Mouse (Mus musculus) mesoderm, embryonic 11.5 days (tissue): ENCODE measurements at regions not wholly inside any gene's neighbourhood (a gene's known extent, or its start where the extent isn't known, plus 50 kb on each side); places are given as distances from the start of the nearest gene placed in this dataset.
"Not testable (repeated sequence)": the region's sequence is repeated elsewhere in the genome, so short reads cannot be mapped to it uniquely, and the experiment has no call there.

Experiments
- DNase-seq: peaks from one replicate; pipeline ENCODE4 v3.0.0-alpha.2; 2012; ENCODE audit warnings: low read depth, low spot score

DNA sequence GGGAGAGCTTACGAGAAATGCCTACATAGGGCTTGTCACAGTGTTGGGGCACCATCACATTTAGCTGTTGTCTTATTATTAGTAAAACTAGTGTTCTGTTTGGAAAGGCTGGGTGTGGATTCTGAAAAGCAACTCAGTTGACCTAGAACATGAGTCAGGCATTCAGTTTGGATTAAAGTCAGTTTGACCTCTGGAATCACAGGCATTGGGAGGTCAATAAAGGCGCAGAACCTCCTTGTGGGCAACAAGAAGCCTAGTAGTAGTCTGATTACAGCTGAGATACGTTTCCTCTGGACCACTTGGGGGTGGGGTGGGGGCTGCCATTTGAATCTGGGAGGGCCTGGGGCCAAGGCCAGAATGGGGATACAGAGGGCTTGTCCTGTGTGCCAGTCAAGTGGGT, 52.1 kb upstream of the Map3k1 start:
- no peak for DNase-seq

DNA sequence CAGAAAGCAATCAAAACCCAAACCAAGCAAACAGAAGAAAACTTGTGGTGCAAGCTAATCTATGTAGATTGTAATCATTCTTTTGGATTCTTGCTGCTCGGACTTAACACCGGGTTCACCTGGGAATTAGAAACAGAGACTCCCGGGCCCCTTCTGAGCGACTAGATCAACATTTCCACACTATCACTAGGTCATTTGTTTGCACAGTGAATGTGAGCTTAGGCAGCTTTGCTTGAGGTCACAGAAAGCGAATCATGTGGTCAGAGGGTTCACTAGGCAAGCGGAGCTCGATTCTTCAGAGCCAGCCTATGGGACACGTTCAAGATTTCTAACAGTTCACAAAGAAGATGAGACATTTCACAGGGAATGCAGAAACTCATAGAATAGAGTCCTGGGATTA, 53.5 kb upstream of the Map3k1 start:
- no peak for DNase-seq

DNA sequence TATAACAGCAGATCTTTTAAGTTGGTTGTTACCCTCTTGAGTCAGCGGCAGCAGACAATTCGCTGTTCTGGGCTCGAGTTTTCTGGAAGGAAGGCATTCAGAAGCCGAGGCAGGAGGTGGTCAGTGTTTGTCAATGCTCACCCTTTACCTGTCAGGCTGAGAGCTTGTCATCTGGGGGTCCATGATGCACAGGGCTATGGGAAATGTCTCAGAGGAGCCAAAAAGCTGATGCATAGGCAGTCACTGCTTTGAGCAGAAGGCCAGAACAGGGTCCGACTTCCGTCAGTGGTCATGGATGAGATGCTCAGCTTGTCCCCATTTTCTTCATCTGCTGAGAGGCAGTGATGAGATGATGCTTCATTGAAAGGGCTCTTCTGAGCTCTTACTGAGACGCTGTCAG, 57.2 kb upstream of the Map3k1 start:
- DNase-seq = no peak

DNA sequence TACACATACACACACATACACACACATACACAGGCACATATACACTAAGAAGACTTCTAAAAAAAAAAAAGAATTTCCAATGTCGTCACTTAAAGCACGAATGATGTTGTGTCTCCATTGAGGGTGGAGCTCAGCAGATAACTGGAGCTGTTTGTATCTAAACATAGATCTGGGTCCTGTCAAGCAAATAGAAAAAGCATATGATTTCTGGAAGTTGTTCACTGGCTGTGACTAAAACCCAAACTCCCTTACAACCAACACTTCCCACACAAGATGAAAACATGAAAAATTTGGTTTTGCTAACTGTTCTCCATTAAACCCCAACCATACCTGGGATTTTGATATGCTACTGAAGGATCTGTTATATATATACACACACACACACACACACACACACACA, 58.5 kb upstream of the Map3k1 start:
- DNase-seq = no peak

DNA sequence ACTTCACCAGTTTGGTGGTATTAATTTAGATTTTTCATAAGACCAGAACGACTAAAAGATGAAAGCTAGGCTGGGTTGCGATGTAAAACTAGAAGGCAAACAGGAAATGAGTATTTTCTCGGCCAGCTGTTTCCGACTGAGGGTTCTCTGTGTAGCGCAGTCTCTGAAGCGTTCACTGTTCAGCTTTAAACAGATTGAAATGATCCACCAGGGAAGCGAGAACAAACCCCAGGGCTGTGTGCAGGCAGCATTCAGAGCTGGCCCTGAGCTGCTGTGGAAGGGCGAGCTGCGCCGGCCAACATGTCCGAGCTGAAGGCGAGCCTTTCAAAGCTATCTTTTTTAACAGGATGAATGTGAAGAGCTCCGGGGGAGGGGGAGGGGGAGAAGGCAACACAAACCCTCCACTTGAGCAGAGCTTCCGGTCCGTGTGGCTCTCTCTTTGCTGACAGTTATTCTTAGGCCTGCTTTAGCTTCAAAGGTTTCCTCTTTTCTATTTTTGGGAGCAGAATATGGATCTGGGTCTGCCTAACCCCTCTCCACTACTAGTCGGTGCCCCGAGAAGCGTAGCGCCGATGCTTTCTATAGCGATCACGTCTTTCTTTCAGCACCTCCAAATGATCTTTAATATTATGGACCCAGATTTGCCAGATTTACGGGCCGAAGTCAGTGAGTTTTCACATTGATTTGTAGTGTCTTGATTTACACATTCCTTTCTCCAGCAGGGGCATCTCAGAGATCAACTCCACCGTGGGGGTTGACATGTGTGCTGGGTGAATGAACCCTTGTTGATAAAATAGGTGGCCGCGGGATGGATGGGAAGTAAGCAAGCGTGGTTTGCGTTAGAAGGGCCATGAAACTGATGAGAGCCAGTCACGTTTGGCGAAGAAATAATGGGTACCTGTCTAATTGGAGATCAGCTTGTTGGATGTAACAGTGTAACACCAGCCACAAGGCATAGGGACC, 59.3 kb upstream of the Map3k1 start:
- DNase-seq = peak; percentile 74

DNA sequence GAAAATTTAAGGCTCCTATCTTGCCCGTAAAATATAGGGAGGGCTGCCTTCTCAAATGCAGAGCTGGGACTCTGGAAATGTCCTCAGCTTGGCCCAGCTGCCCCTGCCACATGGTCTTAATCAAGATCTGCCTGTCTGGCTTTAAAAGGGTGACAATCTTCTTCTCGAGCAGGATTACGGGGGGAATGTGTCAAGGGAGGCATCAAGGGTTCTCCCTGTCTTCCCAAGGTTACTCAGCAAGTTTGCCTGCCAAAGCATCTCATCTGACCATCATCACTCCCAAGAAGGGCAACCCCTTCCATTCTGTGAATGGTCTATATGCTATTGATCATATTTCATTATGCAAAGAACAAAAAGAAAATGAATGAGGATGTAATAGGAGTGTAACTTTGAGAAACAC, 60.2 kb upstream of the Map3k1 start:
- peak; percentile 12 for DNase-seq

DNA sequence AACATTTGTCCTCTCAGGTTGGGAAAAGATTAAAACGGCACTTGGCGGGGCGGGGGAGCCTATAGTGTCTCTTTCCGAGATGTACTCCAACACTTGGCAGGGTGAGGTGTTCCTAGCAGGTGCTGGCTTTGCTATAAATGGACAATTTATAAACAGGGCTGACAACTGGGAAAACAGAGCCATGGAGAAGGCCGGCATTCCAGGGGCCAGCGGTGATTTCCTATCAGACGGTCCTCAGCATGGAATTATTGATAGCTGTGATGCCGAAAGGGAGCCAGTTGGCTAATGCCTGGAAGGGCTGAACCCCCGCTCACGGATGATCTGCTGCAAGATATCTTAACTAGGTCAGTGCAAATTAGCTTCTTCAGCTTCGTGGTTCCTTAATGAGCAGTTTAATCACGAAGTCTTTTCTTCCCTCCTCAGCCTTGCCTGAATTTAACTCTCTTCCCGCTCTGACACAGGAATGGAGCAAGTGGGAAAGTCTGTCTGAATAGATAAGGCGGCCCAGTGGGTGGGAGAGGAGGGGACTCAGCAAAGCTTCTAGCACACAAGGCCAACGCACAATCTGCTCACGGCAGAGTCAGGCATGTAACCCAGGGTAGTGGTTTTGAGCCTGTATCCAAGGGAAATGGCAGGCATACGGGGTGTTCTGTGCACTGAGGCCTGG, 61.1 kb upstream of the Map3k1 start:
- DNase-seq = peak; percentile 31

DNA sequence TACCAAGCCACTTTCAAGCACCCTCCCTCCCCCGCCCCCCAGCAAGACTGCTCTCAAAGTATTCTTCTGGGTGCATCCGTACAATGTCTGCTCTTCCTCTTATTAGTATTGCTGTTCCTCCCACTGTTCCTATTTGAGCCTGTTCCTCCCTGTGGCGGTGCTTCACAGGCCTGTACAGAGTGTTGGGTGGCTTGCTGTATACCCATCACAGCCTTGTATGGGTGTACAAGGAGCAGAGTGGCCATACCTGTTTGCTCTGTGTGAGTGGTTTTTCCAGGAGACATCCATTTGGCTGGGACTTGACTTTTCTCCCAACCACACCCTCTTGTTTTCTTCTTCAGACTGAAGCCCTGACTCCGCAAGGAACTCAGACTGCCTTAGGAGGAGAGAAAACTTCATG, 61.7 kb upstream of the Map3k1 start:
- DNase-seq = no peak

DNA sequence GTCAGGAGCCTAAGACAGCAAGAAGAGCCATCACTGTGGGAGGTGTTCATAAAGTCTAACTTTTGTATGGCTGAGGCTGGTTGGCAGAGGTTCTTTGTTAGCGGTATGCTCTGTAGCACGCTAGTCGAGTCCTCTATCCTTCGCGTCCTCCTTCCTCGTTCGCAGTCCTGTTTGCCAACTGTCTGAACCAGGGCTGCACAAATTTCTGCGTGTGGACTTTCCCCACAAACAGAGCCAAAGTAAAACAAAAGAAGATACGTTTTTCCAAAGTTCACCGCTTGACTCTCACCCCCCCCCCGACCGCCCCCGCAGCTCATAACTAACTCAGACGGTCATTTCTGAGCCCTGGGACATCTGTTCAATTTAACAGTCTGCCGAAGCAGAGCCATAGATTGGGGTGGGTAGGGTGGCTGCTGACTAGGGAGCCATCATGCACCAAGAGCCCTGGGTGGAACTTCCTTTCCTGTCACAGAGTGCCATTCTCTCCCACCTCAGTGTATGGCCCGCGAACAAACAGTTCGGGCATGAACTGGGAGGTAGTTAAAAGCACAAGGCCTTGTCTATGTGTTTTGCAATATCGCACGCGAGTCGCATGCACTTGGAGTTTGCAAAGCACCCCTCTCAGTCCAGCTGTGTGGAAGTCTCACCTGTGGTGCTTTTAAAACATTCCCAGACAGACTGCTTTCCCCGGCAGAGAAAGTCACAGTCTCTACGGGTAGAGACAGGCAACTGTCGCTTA, 63.0 kb upstream of the Map3k1 start:
- no peak for DNase-seq

DNA sequence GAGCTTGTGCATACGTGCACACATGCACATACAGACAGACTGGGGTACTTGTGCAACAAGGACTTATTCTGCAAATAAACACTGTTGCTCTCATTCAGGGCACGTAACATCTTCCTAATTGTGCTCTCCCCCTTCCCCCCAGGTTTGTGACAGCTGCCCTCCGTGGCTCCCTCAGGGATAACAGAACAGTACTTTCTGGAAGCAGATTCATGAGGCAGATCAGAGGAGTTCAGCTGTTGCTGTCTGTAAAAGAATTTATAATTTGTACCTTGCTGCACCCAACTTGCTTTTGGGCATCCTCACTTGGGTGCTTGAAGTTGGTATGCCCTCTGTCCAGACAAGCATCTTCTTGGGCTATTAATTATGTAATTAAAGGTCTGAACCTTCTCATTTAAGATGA, 65.5 kb upstream of the Map3k1 start:
- DNase-seq = peak; percentile 16

DNA sequence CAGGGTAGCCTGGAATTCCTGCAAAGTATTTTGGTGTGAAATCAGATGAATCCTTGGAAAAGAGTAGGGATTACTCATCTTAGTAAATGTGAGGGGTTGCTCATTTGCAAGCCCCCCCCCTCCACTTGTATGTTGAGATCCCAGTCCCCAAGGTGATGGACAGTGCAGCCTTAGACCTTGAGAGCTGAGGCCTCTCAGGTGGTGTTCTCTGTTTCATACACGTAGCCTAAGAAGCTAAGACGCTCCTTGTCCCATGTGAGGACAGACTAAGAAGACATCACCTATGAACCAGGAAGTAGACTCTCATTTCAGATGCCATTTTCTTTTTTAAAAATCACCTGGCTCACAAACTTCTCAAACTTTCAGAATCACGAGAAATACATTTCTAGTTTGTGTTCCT, 67.6 kb upstream of the Map3k1 start:
- no peak for DNase-seq

DNA sequence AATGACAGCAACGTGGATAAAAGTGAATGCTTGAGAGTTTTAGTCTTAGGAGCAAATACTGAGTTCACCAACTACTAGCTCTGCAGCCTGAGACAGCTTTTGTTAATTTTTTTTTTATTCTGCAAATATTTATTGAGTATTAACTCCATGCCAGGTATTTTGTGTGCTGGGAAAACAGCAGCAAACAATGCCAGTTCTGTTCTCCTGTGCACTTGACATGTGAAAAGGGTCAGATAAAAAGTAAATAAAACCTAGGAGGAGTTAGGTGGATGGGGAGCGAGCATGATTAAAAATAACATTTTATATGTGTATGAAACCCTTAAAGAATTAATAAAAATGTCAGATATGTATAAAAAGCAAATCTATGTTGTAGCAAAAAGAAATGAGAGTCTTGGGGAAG, 68.1 kb upstream of the Map3k1 start:
- DNase-seq = no peak

DNA sequence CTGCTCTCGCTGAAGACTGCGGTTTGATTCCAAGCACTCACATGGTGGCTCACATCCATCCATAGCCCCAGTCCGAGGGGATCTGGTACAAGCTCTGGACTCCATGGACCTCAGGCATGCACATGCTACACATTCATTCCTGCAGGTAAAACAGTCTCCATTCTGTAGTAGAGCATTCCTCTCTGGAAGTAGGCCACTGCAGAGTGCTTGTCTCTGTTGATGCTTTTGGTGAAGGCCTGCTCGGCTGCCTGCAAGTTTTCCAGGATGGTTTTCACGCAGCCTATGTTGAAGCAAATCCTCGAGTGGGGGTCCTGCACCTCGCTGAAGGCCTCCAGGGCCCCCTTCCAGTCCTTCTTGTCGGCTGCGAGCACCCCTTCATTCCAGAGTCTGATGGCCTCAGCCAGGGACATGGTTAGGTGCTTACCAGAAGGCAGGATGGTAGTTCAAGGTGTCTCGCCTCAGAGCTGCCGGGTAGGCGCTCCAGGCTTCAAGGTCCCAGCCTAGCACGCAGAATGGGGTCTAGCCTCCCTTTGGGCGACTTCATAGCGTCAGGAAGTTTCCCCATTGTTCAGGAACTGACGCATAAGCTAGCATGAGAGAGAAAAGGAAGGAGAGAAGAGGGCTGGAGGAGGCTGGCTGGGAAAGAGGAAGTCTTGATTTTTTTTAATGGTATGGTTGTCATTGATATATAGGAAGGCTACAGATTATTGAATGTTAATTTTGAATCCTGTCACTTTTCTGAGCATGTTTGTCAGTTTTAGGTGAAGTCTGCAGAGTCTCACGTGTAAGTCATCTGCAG, 75.2 kb upstream of the Map3k1 start:
- not testable (repeated sequence) for DNase-seq

DNA sequence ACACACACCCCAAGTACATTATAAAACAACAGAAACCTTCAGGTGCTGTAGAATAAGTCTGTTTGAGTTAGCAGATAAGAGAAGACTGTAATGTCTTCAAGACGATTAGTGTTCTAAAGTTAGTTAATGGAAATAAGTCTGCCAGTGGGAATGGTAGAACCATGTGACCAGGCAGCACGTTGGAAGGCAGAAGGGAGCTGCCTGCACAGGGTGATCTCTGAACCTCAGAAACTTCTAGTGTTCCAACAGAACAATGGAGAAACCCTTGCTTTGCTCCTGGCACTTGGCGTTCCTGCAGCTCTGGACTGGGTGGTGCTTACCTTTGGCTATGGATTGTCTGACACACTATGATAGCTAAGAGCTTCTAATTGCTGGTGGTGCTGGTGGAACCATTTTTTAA, 82.0 kb upstream of the Map3k1 start:
- DNase-seq = no peak

DNA sequence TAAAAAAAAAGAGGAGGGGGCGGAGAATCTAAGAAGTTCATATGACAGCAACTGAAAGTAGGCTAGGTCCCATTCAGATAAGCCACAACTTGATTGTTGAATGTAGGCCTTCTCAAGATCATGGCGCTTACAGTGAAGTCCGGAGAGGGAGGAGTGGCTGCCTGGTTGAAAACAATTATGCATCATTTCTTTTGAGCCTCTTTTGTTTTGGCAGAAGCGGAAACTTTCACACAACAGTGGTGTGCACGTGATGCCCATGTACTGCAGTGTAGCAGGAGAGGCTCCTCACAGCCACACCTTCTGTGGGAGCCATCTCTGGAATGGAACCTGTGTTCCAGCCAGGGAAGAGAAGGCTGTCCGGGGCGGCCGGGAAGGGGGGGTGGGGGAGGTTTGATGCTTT, 83.3 kb upstream of the Map3k1 start:
- DNase-seq = no peak

DNA sequence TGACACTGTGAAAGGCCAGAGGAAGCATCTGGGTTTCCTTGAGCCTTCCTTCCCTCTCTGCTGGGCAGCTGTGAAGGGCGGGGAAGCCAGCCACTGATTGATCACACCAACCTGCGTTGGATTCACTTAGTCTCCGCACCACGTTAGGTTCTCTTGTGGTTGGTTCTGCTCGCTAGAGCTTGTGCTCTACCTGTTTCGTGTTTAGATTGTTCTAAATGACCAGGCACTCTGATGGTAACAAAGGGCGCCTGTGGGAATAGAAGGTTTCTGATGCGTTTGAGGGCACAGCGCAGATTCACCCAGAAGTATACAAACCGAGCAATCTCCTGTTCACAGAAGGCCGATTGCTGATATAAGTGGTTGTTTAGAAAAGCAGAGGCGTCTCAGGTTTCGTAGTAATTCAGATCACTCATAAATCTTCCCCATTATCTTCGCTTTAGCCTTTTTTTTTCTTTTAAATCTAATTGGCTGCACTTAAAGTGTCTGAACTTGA, 84.5 kb upstream of the Map3k1 start:
- peak; percentile 52 for DNase-seq

DNA sequence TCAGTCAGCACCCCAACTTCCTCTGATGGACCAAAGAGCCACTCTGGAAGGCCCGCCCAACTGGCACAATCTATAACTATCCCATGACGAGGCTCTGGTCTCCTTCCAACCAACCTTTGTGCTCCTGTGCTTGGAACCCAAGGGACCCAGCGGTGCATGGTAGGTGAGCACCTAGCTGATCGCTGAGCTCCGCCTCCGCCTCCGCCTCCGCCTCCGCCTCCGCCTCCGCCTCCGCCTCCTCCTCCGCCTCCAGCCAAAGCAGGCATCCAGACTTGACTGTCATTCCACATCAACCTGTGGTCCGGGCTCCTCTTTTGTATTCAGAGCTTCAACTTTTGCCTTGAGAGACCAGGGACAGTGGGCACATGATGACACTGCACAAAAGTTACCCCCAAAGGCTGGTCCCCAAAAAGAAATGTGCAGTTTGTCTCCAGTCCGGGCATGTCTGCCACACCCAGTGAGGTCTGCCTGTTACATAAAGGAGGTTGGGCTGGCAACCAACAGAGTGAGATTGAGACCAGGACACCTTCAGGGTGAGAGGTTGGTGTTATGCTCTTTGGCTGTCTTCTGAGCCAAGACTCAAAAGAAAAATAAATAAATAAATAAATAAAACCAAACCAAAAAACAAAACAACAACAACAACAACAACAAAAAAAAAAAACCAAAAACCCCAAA, 86.1 kb upstream of the Map3k1 start:
- DNase-seq = no peak

DNA sequence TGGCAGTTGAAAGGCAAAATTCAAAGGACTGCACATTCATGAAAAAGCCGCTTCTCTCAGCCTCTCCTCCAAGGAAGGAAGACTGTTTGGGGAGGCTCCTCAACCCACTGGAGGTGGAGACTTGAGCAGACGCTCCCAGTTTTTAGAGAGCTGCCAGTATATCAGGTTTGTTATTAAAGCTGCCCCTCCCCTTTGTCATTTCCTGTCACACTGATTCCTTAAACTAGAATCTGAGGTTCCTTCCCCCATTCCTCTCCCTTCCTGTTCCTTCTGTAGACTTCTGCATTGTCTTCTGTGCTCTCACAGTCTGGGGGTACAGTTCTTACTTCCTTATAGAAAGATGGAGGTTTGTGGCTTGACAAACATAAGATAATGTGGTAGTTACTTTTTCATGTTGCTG, 87.5 kb upstream of the Map3k1 start:
- DNase-seq = no peak

DNA sequence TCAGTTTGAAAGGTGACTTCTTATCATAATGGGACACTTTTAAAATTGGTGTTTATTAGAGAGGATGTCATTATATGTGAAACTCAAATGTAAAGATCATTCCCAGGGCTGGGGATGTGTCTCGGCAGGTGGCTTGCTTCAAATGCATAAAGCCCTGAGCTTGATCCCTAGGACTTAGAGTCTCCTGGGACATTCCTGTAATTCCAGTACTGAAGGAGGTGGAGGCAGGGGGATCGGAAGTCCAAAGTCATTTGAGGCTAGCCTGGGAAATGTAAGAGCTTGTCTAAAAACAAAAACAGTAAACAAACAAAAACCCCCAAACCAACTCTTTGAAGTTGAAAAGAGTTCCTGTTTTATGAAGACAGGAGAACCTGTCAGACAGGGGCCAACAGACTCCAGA, 94.6 kb upstream of the Map3k1 start:
- DNase-seq = no peak

DNA sequence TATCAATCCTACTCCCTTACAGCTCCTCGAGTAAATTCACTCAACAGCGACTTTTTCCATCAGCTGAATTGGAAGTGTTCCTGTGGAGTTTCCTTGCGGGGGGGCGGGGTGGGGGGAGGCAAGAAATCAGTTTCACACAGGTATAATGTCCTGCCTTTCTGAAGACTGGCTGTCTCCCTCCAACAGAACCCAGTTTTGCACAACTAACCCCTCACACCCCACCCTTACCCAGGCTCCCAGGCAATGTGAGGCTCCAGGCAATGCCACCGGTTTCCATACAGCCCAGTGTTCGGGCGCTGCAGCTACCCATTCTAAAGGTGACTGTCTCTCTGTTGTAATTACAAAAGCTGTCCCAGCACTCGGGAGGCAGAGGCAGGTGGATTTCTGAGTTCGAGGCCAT, 95.1 kb upstream of the Map3k1 start:
- no peak for DNase-seq
